Mouse (Mus musculus): ENCODE measurements around the gene Myo15b. TPM values are rescaled to one million over a fixed set of nuclear protein-coding genes. Genes with fewer than 3 reads are reported as not detected.

The Myo15b gene
- polyA plus RNA-seq, 1 experiment from 2014 or later: 0.28 TPM

DNA sequence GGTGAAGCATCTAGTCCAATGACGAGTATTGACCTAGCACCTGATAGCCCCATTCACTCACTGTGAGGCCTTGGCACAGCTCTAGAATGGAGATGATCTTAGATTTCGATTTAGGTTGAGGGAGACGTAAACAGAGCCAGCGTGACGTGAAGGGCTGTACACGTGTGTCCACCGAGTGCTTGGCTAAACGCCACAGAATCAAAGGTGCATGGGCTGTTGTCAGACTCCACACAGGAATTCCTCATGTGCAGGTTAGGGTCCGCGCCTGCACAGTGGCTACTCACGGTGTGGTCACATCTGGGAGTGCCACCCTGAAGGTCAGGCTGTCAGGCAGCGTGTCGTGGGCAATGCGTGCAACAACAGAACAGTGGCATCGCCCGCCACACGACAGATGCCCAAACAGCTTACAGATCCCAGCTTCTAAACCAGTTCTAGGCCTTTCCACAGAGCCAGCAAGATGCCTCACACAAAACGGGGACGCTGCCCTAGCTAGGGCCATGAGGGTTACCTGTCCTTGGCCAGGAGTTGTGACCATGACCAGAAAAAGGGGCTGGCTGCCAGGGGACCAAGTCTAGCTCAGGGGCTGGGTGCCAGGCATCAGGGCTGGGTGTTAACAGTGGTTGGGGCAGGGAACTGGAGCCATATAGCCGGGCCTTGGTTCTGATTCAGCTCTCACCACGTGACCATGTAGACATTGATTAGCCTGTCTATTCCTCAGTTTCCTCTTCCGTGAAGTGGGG is 20.4 kb upstream of the Myo15b start:
- H3K4me3 ChIP-seq (ENCODE audit: low read depth, low read length): no peak overlapping the region
- WGBS: 95% methylated on average over 22 of the region's 22 CpGs
- H3K4me2 ChIP-seq (ENCODE audit: low read depth, low read length): no peak overlapping the region
- no peaks in the 10 kb centered on the region for H3K9me3 ChIP-seq (ENCODE audit: control insufficient read depth, low read length)
- H3K27ac ChIP-seq (ENCODE audit: low read depth, low read length): no peak overlapping the region
- ATAC-seq (ENCODE audit: low read depth): no peak
- no peaks in the 10 kb centered on the region for H3K27me3 ChIP-seq (ENCODE audit: control insufficient read depth, insufficient read depth, low read length)
- H3K36me3 ChIP-seq (ENCODE audit: control insufficient read depth, insufficient read depth, low read length): no peaks in the 10 kb centered on the region
- H3K4me1 ChIP-seq (ENCODE audit: control insufficient read depth, insufficient read depth, low read length): peaks cover 2% of the 10 kb centered on the region; the same call in 1 of the 2 replicates
- no peak overlapping the region for H3K9ac ChIP-seq (replicated peaks; ENCODE audit: low read depth, low read length)

DNA sequence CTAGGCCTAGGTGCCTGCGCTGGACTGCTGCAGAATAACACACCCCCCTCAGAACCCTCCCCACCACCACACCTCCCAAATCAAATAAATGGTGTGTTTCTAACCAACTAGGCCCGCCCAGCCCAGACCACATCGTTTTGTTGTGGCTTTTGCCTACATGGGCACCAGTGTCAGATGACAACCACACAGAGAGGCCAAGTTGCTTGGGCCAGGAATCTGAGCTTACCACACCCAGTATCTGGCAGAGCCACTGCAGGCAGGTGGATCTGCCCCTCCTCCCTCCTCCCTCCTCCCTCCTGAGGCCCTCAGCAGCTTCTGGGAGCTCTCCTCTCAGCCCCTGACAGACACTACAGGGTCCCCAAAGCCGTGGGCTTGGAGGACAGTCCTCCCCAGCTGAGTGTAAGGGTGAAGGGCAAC is 19.3 kb upstream of the Myo15b start:
- WGBS: 59% methylated on average over 3 of the region's 4 CpGs
- no peak overlapping the region for H3K4me2 ChIP-seq (ENCODE audit: low read depth, low read length)
- no peaks in the 10 kb centered on the region for H3K27me3 ChIP-seq (ENCODE audit: control insufficient read depth, insufficient read depth, low read length)
- no peak overlapping the region for H3K27ac ChIP-seq (ENCODE audit: low read depth, low read length)
- no peaks in the 10 kb centered on the region for H3K36me3 ChIP-seq (ENCODE audit: control insufficient read depth, insufficient read depth, low read length)
- no peak overlapping the region for H3K4me3 ChIP-seq (ENCODE audit: low read depth, low read length)
- H3K9me3 ChIP-seq (ENCODE audit: control insufficient read depth, low read length): no peaks in the 10 kb centered on the region
- H3K9ac ChIP-seq (replicated peaks; ENCODE audit: low read depth, low read length): no peak overlapping the region
- no peak for ATAC-seq (ENCODE audit: low read depth)
- H3K4me1 ChIP-seq (ENCODE audit: control insufficient read depth, insufficient read depth, low read length): no peaks in the 10 kb centered on the region

DNA sequence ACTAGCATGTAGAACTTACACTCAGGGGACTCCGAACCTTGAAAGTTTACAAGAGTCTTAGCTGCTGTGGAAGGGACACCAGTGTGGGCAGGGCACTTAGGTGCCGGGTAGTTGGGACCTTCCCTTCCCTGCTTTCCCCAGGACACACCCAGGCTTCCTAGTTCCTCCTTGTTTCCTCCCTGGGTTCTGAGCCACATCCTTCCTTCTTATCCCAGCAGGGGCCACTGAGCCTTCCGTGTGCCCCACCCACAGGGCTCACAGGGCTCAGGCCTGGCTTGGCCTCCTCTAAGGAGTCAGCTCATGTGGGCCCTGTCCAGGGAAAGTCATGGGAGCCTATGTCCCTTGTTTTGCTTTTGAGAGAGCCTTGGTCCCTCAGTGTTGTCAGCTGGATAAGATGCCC is 18.5 kb upstream of the Myo15b start:
- Histone ChIP-seq H3K4me2 (ENCODE audit: low read depth, low read length) (no peak overlapping the region), H3K4me1 (ENCODE audit: control insufficient read depth, insufficient read depth, low read length) (no peaks in the 10 kb centered on the region), H3K27me3 (ENCODE audit: control insufficient read depth, insufficient read depth, low read length) (no peaks in the 10 kb centered on the region), H3K4me3 (ENCODE audit: low read depth, low read length) (no peak overlapping the region), H3K27ac (ENCODE audit: low read depth, low read length) (no peak overlapping the region), H3K9me3 (ENCODE audit: control insufficient read depth, low read length) (no peaks in the 10 kb centered on the region), H3K36me3 (ENCODE audit: control insufficient read depth, insufficient read depth, low read length) (no peaks in the 10 kb centered on the region), H3K9ac (replicated peaks; ENCODE audit: low read depth, low read length) (no peak overlapping the region)
- WGBS: 69% methylated on average over 3 of the region's 3 CpGs
- ATAC-seq (ENCODE audit: low read depth): no peak

DNA sequence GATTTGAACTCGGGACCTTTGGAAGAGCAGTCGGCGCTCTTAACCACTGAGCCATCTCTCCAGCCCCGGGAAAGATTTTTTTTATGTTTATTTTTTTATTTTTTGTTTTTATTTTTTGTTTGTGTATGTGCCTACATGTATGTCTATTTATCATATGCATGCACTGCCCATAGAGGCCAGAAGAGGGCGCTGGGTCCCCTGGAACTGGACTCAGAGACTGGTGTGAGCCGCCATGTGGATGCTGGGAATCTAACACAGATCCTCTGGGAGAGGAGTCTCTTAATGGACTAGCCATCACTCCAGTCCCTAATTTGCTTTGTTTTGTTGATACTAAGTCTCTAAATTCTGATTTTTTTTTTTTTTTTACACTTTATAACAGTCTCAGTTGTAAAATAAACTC is 17.2 kb upstream of the Myo15b start:
- ATAC-seq (ENCODE audit: low read depth): no peak
- Histone ChIP-seq H3K9me3 (ENCODE audit: control insufficient read depth, low read length) (no peaks in the 10 kb centered on the region), H3K27me3 (ENCODE audit: control insufficient read depth, insufficient read depth, low read length) (no peaks in the 10 kb centered on the region), H3K27ac (ENCODE audit: low read depth, low read length) (no peak overlapping the region), H3K4me1 (ENCODE audit: control insufficient read depth, insufficient read depth, low read length) (no peaks in the 10 kb centered on the region), H3K36me3 (ENCODE audit: control insufficient read depth, insufficient read depth, low read length) (no peaks in the 10 kb centered on the region), H3K9ac (replicated peaks; ENCODE audit: low read depth, low read length) (no peak overlapping the region), H3K4me3 (ENCODE audit: low read depth, low read length) (no peak overlapping the region), H3K4me2 (ENCODE audit: low read depth, low read length) (no peak overlapping the region)
- 87% methylated on average over 6 of the region's 6 CpGs for WGBS

DNA sequence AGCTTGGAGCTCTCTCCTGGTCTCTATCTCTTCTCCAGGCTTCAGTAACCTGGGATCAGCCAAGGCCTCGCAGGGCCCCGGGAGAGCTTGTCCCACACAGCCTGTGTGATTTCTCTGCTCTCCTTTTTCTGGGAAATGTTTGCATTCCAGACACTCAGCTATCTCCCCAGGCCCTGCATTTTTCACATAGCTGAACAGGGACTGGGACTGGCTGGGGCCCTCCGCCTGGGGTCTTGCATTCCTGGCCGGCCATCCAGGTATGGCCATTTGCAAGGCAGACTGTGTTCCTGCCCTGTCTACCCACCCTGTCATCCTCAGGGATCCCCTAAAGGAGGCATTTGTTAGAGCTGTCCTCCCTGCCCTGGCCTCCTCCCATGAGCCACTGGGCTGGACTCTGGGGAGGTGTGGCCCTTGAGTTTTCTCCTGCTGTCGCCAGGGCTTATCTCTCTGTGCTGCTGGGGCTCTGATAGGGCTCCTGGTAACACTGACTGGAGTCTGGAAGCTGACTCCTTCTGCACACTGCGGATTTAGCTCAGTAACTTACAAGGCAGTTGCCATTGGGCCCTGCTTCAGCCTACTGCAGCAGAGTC is 16.1 kb upstream of the Myo15b start:
- Histone ChIP-seq H3K9me3 (ENCODE audit: control insufficient read depth, low read length) (no peaks in the 10 kb centered on the region), H3K4me3 (ENCODE audit: low read depth, low read length) (no peak overlapping the region), H3K36me3 (ENCODE audit: control insufficient read depth, insufficient read depth, low read length) (no peaks in the 10 kb centered on the region), H3K27me3 (ENCODE audit: control insufficient read depth, insufficient read depth, low read length) (no peaks in the 10 kb centered on the region), H3K27ac (ENCODE audit: low read depth, low read length) (no peak overlapping the region), H3K9ac (replicated peaks; ENCODE audit: low read depth, low read length) (no peak overlapping the region), H3K4me1 (ENCODE audit: control insufficient read depth, insufficient read depth, low read length) (no peaks in the 10 kb centered on the region), H3K4me2 (ENCODE audit: low read depth, low read length) (no peak overlapping the region)
- no peak for ATAC-seq (ENCODE audit: low read depth)
- 43% methylated on average over 6 of the region's 6 CpGs for WGBS

DNA sequence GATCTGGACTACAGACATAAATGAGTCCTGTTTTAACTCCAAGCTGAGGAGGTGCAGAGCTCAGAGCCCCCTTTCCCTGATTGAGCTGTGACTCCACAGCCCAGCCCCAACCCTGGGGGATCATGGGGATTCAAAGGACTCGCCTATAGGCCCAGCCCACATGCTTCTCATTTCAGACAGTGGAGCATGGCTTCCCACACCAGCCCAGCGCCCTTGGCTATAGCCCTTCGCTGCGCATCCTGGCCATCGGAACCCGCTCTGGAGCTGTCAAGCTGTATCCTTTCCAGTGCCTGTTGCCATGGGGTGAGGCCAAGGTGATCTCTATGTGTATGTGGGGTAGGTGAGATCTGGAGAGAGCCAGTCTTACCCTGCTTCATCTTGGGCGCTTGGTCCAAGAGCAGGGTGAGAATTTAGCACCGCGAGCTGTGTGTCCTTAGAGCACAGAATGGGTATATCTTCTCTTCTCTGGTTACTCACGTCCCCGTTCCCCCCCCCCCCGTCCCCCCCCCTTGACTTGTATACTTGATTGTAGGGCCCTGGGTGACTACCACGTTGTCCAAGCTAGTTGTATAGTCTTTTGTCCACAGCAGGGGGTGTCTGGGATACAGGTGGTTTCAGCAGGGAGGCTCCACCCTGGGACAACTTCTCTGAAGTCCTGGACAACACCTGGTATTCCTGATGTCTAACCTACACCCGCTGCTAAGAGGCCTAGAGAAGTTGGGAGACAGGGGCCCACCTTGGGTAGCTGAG is 14.9 kb upstream of the Myo15b start:
- Histone ChIP-seq H3K4me2 (ENCODE audit: low read depth, low read length) (no peak overlapping the region), H3K9me3 (ENCODE audit: control insufficient read depth, low read length) (no peaks in the 10 kb centered on the region), H3K4me1 (ENCODE audit: control insufficient read depth, insufficient read depth, low read length) (no peaks in the 10 kb centered on the region), H3K27ac (ENCODE audit: low read depth, low read length) (no peak overlapping the region), H3K9ac (replicated peaks; ENCODE audit: low read depth, low read length) (no peak overlapping the region), H3K27me3 (ENCODE audit: control insufficient read depth, insufficient read depth, low read length) (no peaks in the 10 kb centered on the region), H3K36me3 (ENCODE audit: control insufficient read depth, insufficient read depth, low read length) (no peaks in the 10 kb centered on the region), H3K4me3 (ENCODE audit: low read depth, low read length) (no peak overlapping the region)
- 79% methylated on average over 13 of the region's 14 CpGs for WGBS
- ATAC-seq (ENCODE audit: low read depth): no peak

- H3K36me3 ChIP-seq (ENCODE audit: control insufficient read depth, insufficient read depth, low read length): no peaks in the 10 kb centered on the region
- H3K4me2 ChIP-seq (ENCODE audit: low read depth, low read length): no peak overlapping the region
- no peak overlapping the region for H3K27ac ChIP-seq (ENCODE audit: low read depth, low read length)
- H3K9ac ChIP-seq (replicated peaks; ENCODE audit: low read depth, low read length): no peak overlapping the region
- no peak for ATAC-seq (ENCODE audit: low read depth)
- H3K9me3 ChIP-seq (ENCODE audit: control insufficient read depth, low read length): no peaks in the 10 kb centered on the region
- no peak overlapping the region for H3K4me3 ChIP-seq (ENCODE audit: low read depth, low read length)
- WGBS: 87% methylated on average over 5 of the region's 5 CpGs
- H3K27me3 ChIP-seq (ENCODE audit: control insufficient read depth, insufficient read depth, low read length): no peaks in the 10 kb centered on the region
- no peaks in the 10 kb centered on the region for H3K4me1 ChIP-seq (ENCODE audit: control insufficient read depth, insufficient read depth, low read length)
Observed at GRCm38 (mm10) chr11:115843891-115844239, 14.3 kb upstream of the Myo15b start.

GRCm38 (mm10) chr11:115844240-115844639 is 14.0 kb upstream of the Myo15b start:
- H3K27me3 ChIP-seq (ENCODE audit: control insufficient read depth, insufficient read depth, low read length): no peaks in the 10 kb centered on the region
- no peak overlapping the region for H3K9ac ChIP-seq (replicated peaks; ENCODE audit: low read depth, low read length)
- ATAC-seq (ENCODE audit: low read depth): no peak
- no peaks in the 10 kb centered on the region for H3K36me3 ChIP-seq (ENCODE audit: control insufficient read depth, insufficient read depth, low read length)
- no peaks in the 10 kb centered on the region for H3K4me1 ChIP-seq (ENCODE audit: control insufficient read depth, insufficient read depth, low read length)
- 82% methylated on average over 8 of the region's 8 CpGs for WGBS
- H3K4me2 ChIP-seq (ENCODE audit: low read depth, low read length): no peak overlapping the region
- no peaks in the 10 kb centered on the region for H3K9me3 ChIP-seq (ENCODE audit: control insufficient read depth, low read length)
- no peak overlapping the region for H3K4me3 ChIP-seq (ENCODE audit: low read depth, low read length)
- H3K27ac ChIP-seq (ENCODE audit: low read depth, low read length): no peak overlapping the region

- WGBS: 94% methylated on average over 2 of the region's 2 CpGs
- H3K9me3 ChIP-seq (ENCODE audit: control insufficient read depth, low read length): no peaks in the 10 kb centered on the region
- no peak overlapping the region for H3K4me3 ChIP-seq (ENCODE audit: low read depth, low read length)
- ATAC-seq (ENCODE audit: low read depth): no peak
- H3K27ac ChIP-seq (ENCODE audit: low read depth, low read length): no peak overlapping the region
- no peaks in the 10 kb centered on the region for H3K27me3 ChIP-seq (ENCODE audit: control insufficient read depth, insufficient read depth, low read length)
- H3K4me1 ChIP-seq (ENCODE audit: control insufficient read depth, insufficient read depth, low read length): no peaks in the 10 kb centered on the region
- no peak overlapping the region for H3K9ac ChIP-seq (replicated peaks; ENCODE audit: low read depth, low read length)
- no peak overlapping the region for H3K4me2 ChIP-seq (ENCODE audit: low read depth, low read length)
- no peaks in the 10 kb centered on the region for H3K36me3 ChIP-seq (ENCODE audit: control insufficient read depth, insufficient read depth, low read length)
Observed at GRCm38 (mm10) chr11:115845819-115846218, 12.4 kb upstream of the Myo15b start.

Data from neural tube, embryonic 14.5 days (tissue).